Mouse (Mus musculus) large intestine, adult 2 months (tissue): Measurements from ENCODE around the gene Dbp. TPM values are rescaled to one million over a fixed set of nuclear protein-coding genes. Genes with fewer than 3 reads are reported as not detected.

Source experiments
- DNase-seq: peaks from one replicate; pipeline ENCODE4 v3.0.0-alpha.2; 2012; ENCODE audit warnings: low read depth, low spot score
- WGBS: fragments of 180-500 bp; shearing (Covaris S2); methylation state at CpG from one replicate; pipeline ENCODE4 v1.1.7; 2018; 5-methylcytosine and 5-hydroxymethylcytosine counted together
- polyA plus RNA-seq: library from polyadenylated mRNA; depleted of rRNA; stranded (reverse); fragments of >200 nt; gene quantifications from 2 replicates; pipeline ENCODE4 v1.2.3, GENCODE M21; 2012; rRNA removed

Gene Dbp
- polyA plus RNA-seq, 1 experiment: 7.9 TPM

- 80% methylated on average over 7 of the region's 7 CpGs for WGBS
- no peak for DNase-seq
These were observed 43.2 kb downstream of the Dbp start for GRCm38 (mm10) chr7:45748110-45748509.

GRCm38 (mm10) chr7:45749401-45749800 is 44.5 kb downstream of the Dbp start:
- WGBS: 28% methylated on average over 10 of the region's 10 CpGs

GRCm38 (mm10) chr7:45750162-45750561 is 45.3 kb downstream of the Dbp start:
- WGBS: 27% methylated on average over 9 of the region's 9 CpGs
- no peak for DNase-seq

More at GRCm38 (mm10) chr7:45749401-45749800, 44.5 kb downstream of the Dbp start:
- DNase-seq: no peak

GRCm38 (mm10) chr7:45755703-45756102 is 50.8 kb downstream of the Dbp start:
- no peak for DNase-seq
- WGBS: 75% methylated on average over 6 of the region's 6 CpGs

- no peak for DNase-seq
- 3% methylated on average over 26 of the region's 27 CpGs for WGBS
These were observed 54.5 kb downstream of the Dbp start for GRCm38 (mm10) chr7:45759400-45759799.

Other genes with a start within 250 kb of the Dbp start
- 1,842 and 2,045 TPM in 2 replicates for gene Ftl1, start 245.2 kb upstream of the Dbp start, polyA plus RNA-seq
- gene Bax, start 238.2 kb upstream of the Dbp start, polyA plus RNA-seq: 105 and 106 TPM in 2 replicates
- gene Tulp2, start 223.2 kb upstream of the Dbp start, polyA plus RNA-seq: 0.30 TPM in 1 of 2 replicates, not detected in the other
- not detected in 2 replicates for gene Gm45808, start 218.3 kb upstream of the Dbp start, polyA plus RNA-seq
- gene Dhdh, start 216.3 kb upstream of the Dbp start, polyA plus RNA-seq: 0.45 and 1.4 TPM in 2 replicates
- 384 and 422 TPM in 2 replicates for gene Nucb1, start 194.7 kb upstream of the Dbp start, polyA plus RNA-seq
- gene Ppp1r15a, start 178.8 kb upstream of the Dbp start, polyA plus RNA-seq: 14.8 and 18.4 TPM in 2 replicates
- 4.0 and 4.6 TPM in 2 replicates for gene Plekha4, start 178.8 kb upstream of the Dbp start, polyA plus RNA-seq
- gene Hsd17b14, start 150.2 kb upstream of the Dbp start, polyA plus RNA-seq: 0.30 and 0.50 TPM in 2 replicates
- 33.8 and 40.9 TPM in 2 replicates for gene Bcat2, start 134.9 kb upstream of the Dbp start, polyA plus RNA-seq
- gene Fgf21, start 89.6 kb upstream of the Dbp start, polyA plus RNA-seq: 0.25 and 0.29 TPM in 2 replicates
- gene Fut1, start 87.8 kb upstream of the Dbp start, polyA plus RNA-seq: 2.5 and 2.7 TPM in 2 replicates
- gene Izumo1, start 83.3 kb upstream of the Dbp start, polyA plus RNA-seq: 0.07 and 0.25 TPM in 2 replicates
- gene Rasip1, start 77.6 kb upstream of the Dbp start, polyA plus RNA-seq: 5.0 and 5.3 TPM in 2 replicates
- 0.77 and 1.3 TPM in 2 replicates for gene Mamstr, start 65.1 kb upstream of the Dbp start, polyA plus RNA-seq
- gene Fut2, start 38.7 kb upstream of the Dbp start, polyA plus RNA-seq: 11.6 and 64.5 TPM in 2 replicates
- gene Ntn5, start 21.1 kb upstream of the Dbp start, polyA plus RNA-seq: 0.92 and 4.4 TPM in 2 replicates
- 0.10 and 0.63 TPM in 2 replicates for gene Sec1, start 10.7 kb upstream of the Dbp start, polyA plus RNA-seq
- 2.7 and 3.6 TPM in 2 replicates for gene Car11, start 5.2 kb upstream of the Dbp start, polyA plus RNA-seq
- gene Rpl18, start 10.4 kb downstream of the Dbp start, polyA plus RNA-seq: 1,707 and 1,915 TPM in 2 replicates
- gene Sphk2, start 12.9 kb downstream of the Dbp start, polyA plus RNA-seq: 51.9 and 70.7 TPM in 2 replicates
- 106 and 117 TPM in 2 replicates for gene Fam83e, start 16.1 kb downstream of the Dbp start, polyA plus RNA-seq
- gene Spaca4, start 20.7 kb downstream of the Dbp start, polyA plus RNA-seq: not detected in 2 replicates
- 0.73 and 2.1 TPM in 2 replicates for gene Lmtk3, start 78.7 kb downstream of the Dbp start, polyA plus RNA-seq
- 210 and 303 TPM in 2 replicates for gene Sult2b1, start 79.6 kb downstream of the Dbp start, polyA plus RNA-seq
- 39.6 and 49.1 TPM in 2 replicates for gene Cyth2, start 109.5 kb downstream of the Dbp start, polyA plus RNA-seq
- gene Kcnj14, start 119.7 kb downstream of the Dbp start, polyA plus RNA-seq: 0.33 and 0.48 TPM in 2 replicates
- gene Grwd1, start 125.9 kb downstream of the Dbp start, polyA plus RNA-seq: 15.9 and 17.8 TPM in 2 replicates
- 357 and 385 TPM in 2 replicates for gene Kdelr1, start 167.7 kb downstream of the Dbp start, polyA plus RNA-seq
- 1.1 and 2.6 TPM in 2 replicates for gene Grin2d, start 173.3 kb downstream of the Dbp start, polyA plus RNA-seq
- gene Syngr4, start 191.6 kb downstream of the Dbp start, polyA plus RNA-seq: 0.26 and 0.41 TPM in 2 replicates
- gene Tmem143, start 191.9 kb downstream of the Dbp start, polyA plus RNA-seq: 28.7 and 33.5 TPM in 2 replicates
- 66.0 and 74.3 TPM in 2 replicates for gene Emp3, start 216.3 kb downstream of the Dbp start, polyA plus RNA-seq
- gene Ccdc114, start 219.0 kb downstream of the Dbp start, polyA plus RNA-seq: 1.7 and 2.8 TPM in 2 replicates